Mouse (Mus musculus): ENCODE results near the gene Ndufs1. TPM values are rescaled to one million over a fixed set of nuclear protein-coding genes. Genes with fewer than 3 reads are reported as not detected.
"Not testable (repeated sequence)": the region's sequence is repeated elsewhere in the genome, so short reads cannot be mapped to it uniquely, and the experiment has no call there.

Ndufs1 gene
- polyA plus RNA-seq, 1 experiment: 12.6 TPM

DNA sequence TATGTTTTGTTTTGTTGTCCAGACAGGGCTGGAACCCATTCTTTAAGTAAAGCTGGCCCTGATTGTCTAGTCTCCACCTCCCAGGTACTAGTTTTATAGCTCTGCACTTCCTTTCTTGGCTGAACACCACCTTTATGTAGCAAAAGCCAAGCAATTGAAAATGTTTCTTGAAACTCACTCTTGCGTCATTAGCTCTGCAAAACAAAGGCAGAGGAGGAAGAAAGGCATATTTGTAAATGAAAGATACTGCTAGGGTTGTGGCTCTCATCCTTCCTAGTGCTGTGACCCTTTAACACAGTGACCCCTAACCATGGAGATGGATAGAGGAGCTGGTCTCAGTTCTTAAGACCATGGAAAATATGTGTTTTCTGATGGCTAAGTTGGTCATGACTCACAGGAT, 25.0 kb upstream of the Ndufs1 start:
- Histone ChIP-seq H3K36me3 (ENCODE audit: control insufficient read depth, insufficient read depth, low read length) (no peaks in the 10 kb centered on the region), H3K4me1 (ENCODE audit: control insufficient read depth, insufficient read depth, insufficient read length) (no peaks in the 10 kb centered on the region), H3K4me3 (ENCODE audit: extremely low read depth, insufficient read depth, insufficient read length) (no peak overlapping the region), H3K27ac (ENCODE audit: insufficient read depth, low read length) (no peak overlapping the region), H3K27me3 (ENCODE audit: control insufficient read depth, insufficient read depth, low read length) (no peaks in the 10 kb centered on the region)
- WGBS: 92% methylated on average over 1 of the region's 1 CpGs
- DNase-seq (ENCODE audit: low read depth in 1 of 2, low spot score in 2 of 2): no peak
- TF ChIP-seq POLR2A (IDR thresholded peaks at IDR 0.05; ENCODE audit: low read depth, low read length): no peak
- TF ChIP-seq CTCF (IDR thresholded peaks at IDR 0.05; ENCODE audit: extremely low read depth, insufficient read depth, insufficient read length, insufficient replicate concordance): no peak

DNA sequence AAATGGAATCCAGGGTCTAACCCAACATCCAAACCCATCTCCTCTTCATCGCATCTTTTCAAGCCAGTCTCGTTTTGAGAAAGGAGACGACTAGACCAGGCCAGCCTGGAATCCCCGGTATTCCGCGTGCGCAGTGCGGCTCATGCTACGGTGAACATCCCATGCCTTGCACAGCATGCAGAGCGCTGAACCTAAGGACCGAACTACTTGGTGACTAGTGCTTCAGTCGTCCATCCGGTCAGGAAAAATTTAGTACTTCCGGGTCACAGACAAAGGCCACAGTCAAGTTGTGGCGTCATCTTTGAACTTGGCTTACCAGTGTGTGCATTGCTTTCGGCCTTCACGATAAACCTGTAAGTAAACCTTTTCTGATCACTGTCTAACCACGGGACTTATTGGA, 23.7 kb upstream of the Ndufs1 start:
- Histone ChIP-seq H3K27ac (ENCODE audit: insufficient read depth, low read length) (no peak overlapping the region), H3K27me3 (ENCODE audit: control insufficient read depth, insufficient read depth, low read length) (no peaks in the 10 kb centered on the region), H3K4me1 (ENCODE audit: control insufficient read depth, insufficient read depth, insufficient read length) (no peaks in the 10 kb centered on the region), H3K36me3 (ENCODE audit: control insufficient read depth, insufficient read depth, low read length) (no peaks in the 10 kb centered on the region), H3K4me3 (ENCODE audit: extremely low read depth, insufficient read depth, insufficient read length) (no peak overlapping the region)
- no peak for DNase-seq (ENCODE audit: low read depth in 1 of 2, low spot score in 2 of 2)
- 94% methylated on average over 18 of the region's 18 CpGs for WGBS
- TF ChIP-seq CTCF (IDR thresholded peaks at IDR 0.05; ENCODE audit: extremely low read depth, insufficient read depth, insufficient read length, insufficient replicate concordance) (no peak), POLR2A (IDR thresholded peaks at IDR 0.05; ENCODE audit: low read depth, low read length) (no peak)

DNA sequence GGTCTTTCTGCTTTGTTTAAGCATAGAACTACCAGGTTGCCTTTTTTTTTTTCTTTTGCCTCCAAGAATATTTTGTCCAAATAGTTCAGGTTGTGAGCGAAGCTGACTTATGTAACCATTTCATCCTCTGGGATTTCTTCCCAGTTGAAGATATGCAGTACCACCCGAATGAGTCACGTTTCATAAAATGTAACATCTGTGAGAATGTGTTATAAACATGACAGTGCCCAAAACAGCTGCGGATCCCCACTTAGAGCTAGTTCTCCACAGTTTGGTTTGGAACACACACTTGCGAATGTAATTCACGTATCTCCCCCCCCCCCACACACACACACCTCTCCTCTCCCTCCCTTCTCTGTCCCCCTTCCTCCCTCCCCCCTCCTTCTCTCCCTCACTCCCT, 22.8 kb upstream of the Ndufs1 start:
- WGBS: 91% methylated on average over 6 of the region's 6 CpGs

DNA sequence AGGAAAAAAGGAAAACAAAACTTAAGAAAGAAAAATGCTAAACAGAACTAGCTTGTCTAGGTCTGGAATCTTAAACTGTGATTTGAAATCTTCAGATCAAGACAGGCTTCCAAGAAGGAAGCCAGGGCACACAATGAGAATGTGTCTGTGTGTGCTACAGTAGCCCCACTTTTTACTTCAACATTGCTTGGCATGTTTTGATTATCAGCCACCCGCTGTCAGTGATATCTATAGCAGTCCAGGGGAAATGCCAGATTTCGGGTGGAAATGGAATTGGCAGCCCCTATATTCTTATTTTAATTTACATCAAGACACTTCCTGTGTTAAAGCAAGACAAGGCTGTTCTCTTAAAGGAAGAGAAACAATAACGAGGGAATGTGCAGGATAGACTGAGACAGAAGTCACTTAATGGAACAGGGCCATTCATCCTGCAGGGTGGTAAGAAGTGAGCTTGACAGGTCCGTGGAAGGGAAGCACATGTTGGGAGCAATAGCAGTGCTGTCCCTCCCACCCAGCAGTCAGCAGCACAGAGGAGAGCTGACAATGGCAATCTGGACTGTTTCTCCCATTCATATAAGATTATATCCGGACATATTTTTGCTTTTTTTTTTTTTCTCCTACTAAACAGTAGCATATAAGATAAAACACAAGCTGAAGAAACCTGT, 19.3 kb upstream of the Ndufs1 start:
- H3K27me3 ChIP-seq (ENCODE audit: control insufficient read depth, insufficient read depth, low read length): no peaks in the 10 kb centered on the region
- TF ChIP-seq POLR2A (IDR thresholded peaks at IDR 0.05; ENCODE audit: low read depth, low read length) (no peak), CTCF (IDR thresholded peaks at IDR 0.05; ENCODE audit: extremely low read depth, insufficient read depth, insufficient read length, insufficient replicate concordance) (no peak)
- H3K4me3 ChIP-seq (ENCODE audit: extremely low read depth, insufficient read depth, insufficient read length): no peak overlapping the region
- no peak overlapping the region for H3K27ac ChIP-seq (ENCODE audit: insufficient read depth, low read length)
- WGBS: 47% methylated on average over 5 of the region's 5 CpGs
- DNase-seq (ENCODE audit: low read depth in 1 of 2, low spot score in 2 of 2): no peak
- H3K4me1 ChIP-seq (ENCODE audit: control insufficient read depth, insufficient read depth, insufficient read length): no peaks in the 10 kb centered on the region
- no peaks in the 10 kb centered on the region for H3K36me3 ChIP-seq (ENCODE audit: control insufficient read depth, insufficient read depth, low read length)

More for the DNA sequence above, 22.8 kb upstream of the Ndufs1 start:
- Histone ChIP-seq H3K4me3 (ENCODE audit: extremely low read depth, insufficient read depth, insufficient read length) (no peak overlapping the region), H3K4me1 (ENCODE audit: control insufficient read depth, insufficient read depth, insufficient read length) (no peaks in the 10 kb centered on the region), H3K27me3 (ENCODE audit: control insufficient read depth, insufficient read depth, low read length) (no peaks in the 10 kb centered on the region), H3K27ac (ENCODE audit: insufficient read depth, low read length) (no peak overlapping the region), H3K36me3 (ENCODE audit: control insufficient read depth, insufficient read depth, low read length) (no peaks in the 10 kb centered on the region)
- no peak for DNase-seq (ENCODE audit: low read depth in 1 of 2, low spot score in 2 of 2)
- no peak for TF ChIP-seq CTCF (IDR thresholded peaks at IDR 0.05; ENCODE audit: extremely low read depth, insufficient read depth, insufficient read length, insufficient replicate concordance)
- no peak for TF ChIP-seq POLR2A (IDR thresholded peaks at IDR 0.05; ENCODE audit: low read depth, low read length)

DNA sequence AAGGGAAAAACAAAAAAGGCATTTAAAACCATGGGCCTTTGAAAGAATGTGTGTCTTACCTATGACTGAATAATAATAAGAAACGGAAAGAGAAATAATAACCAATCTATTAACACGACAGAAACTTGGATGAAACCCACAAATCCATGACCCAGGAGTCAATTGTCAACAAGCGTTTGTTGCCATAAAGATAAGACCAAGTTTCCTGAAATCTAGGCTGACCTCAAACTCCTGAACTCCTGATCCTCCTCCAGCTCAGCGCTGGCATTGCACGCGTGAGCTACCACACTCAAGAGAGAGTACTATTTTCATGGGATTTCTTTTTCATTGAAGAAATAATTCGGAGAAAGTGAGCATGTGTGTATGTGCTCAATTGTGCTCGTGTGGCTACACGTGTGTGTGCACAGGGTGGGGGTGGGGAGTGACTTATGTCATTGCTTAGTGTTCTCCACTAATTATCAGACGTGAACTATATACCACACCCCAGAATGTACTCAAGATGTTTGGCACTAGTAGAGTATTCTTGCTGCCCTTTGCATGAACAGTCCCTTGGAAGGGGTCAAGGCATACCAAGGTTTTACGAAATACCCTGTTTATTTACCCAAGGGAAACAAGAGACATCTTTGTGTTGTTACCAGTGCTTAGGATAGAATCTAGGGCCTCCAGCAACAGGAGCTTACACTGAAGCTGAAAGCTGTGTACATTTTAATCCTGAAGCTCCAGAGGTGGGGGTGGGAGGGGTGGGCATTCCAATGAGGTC, 15.9 kb upstream of the Ndufs1 start:
- H3K27me3 ChIP-seq (ENCODE audit: control insufficient read depth, insufficient read depth, low read length): no peaks in the 10 kb centered on the region
- H3K4me3 ChIP-seq (ENCODE audit: extremely low read depth, insufficient read depth, insufficient read length): no peak overlapping the region
- DNase-seq (ENCODE audit: low read depth in 1 of 2, low spot score in 2 of 2): no peak
- WGBS: 86% methylated on average over 11 of the region's 11 CpGs
- no peak for TF ChIP-seq POLR2A (IDR thresholded peaks at IDR 0.05; ENCODE audit: low read depth, low read length)
- no peaks in the 10 kb centered on the region for H3K36me3 ChIP-seq (ENCODE audit: control insufficient read depth, insufficient read depth, low read length)
- H3K4me1 ChIP-seq (ENCODE audit: control insufficient read depth, insufficient read depth, insufficient read length): no peaks in the 10 kb centered on the region
- no peak overlapping the region for H3K27ac ChIP-seq (ENCODE audit: insufficient read depth, low read length)

DNA sequence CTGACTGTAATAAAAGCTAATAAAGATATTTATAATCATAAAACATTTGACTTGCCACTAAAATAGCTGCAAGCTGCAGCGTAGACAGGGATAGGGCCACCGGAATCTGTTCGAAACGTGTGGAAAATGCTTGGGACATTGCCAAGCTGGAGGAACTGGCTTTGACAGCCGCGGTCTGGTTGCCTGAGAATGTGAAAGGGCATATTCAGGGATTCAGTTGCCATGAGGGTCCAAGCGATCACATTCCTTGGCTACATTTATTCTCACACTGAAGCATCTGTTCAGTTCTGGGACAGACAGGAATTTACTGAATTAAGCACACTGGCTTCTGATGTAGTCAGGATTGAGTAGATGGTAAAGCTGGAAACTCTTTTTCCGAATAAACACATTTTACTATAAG, 14.2 kb upstream of the Ndufs1 start:
- Histone ChIP-seq H3K4me1 (ENCODE audit: control insufficient read depth, insufficient read depth, insufficient read length) (no peaks in the 10 kb centered on the region), H3K27ac (ENCODE audit: insufficient read depth, low read length) (no peak overlapping the region), H3K36me3 (ENCODE audit: control insufficient read depth, insufficient read depth, low read length) (no peaks in the 10 kb centered on the region), H3K4me3 (ENCODE audit: extremely low read depth, insufficient read depth, insufficient read length) (no peak overlapping the region), H3K27me3 (ENCODE audit: control insufficient read depth, insufficient read depth, low read length) (no peaks in the 10 kb centered on the region)
- DNase-seq (ENCODE audit: low read depth in 1 of 2, low spot score in 2 of 2): no peak
- 89% methylated on average over 8 of the region's 8 CpGs for WGBS
- TF ChIP-seq POLR2A (IDR thresholded peaks at IDR 0.05; ENCODE audit: low read depth, low read length) (no peak), CTCF (IDR thresholded peaks at IDR 0.05; ENCODE audit: extremely low read depth, insufficient read depth, insufficient read length, insufficient replicate concordance) (no peak)

DNA sequence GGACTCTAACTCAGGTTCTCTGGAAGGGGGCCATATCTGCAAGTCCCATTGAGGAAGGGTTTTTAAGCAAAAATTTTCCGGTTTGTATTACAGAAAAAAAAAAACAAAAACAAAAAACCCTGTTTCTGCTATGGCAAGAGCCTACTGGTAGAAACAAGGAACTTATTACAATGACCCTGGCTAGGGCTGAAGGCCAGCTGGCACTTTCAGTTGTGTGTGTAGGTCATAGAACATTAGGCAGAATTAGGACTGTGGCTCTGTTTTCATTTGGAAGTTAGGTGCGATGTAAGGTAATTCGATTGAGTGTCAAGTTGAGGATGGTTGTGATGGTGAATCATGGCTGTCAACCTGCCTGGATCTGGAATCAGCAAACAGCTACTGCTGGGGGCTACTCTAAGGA, 11.9 kb upstream of the Ndufs1 start:
- no peak overlapping the region for H3K4me3 ChIP-seq (ENCODE audit: extremely low read depth, insufficient read depth, insufficient read length)
- TF ChIP-seq CTCF (IDR thresholded peaks at IDR 0.05; ENCODE audit: extremely low read depth, insufficient read depth, insufficient read length, insufficient replicate concordance): no peak
- no peak for TF ChIP-seq POLR2A (IDR thresholded peaks at IDR 0.05; ENCODE audit: low read depth, low read length)
- H3K4me1 ChIP-seq (ENCODE audit: control insufficient read depth, insufficient read depth, insufficient read length): no peaks in the 10 kb centered on the region
- 85% methylated on average over 3 of the region's 3 CpGs for WGBS
- H3K27ac ChIP-seq (ENCODE audit: insufficient read depth, low read length): no peak overlapping the region
- DNase-seq (ENCODE audit: low read depth in 1 of 2, low spot score in 2 of 2): no peak
- H3K27me3 ChIP-seq (ENCODE audit: control insufficient read depth, insufficient read depth, low read length): no peaks in the 10 kb centered on the region
- no peaks in the 10 kb centered on the region for H3K36me3 ChIP-seq (ENCODE audit: control insufficient read depth, insufficient read depth, low read length)

DNA sequence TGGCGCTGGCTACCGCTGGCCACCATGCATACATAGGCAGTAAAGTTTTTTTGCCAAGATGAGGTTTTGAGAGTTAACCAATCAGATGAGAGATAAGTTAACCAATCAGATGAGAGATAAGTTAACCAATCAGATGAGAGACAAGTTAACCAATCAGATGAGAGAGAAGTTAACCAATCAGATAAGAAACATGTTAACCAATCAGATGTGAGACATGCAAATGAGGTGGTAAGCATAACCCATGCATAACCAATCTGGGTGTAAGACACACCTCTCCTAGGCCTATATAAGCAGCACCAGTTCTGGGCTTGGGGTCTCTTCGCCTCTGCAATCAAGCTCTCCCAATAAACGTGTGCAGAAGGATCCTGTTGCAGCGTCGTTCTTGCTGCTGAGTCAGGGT, 8.8 kb upstream of the Ndufs1 start:
- not testable (repeated sequence) for DNase-seq (ENCODE audit: low read depth in 1 of 2, low spot score in 2 of 2); H3K4me3 ChIP-seq (ENCODE audit: extremely low read depth, insufficient read depth, insufficient read length); H3K36me3 ChIP-seq (ENCODE audit: control insufficient read depth, insufficient read depth, low read length); H3K27me3 ChIP-seq (ENCODE audit: control insufficient read depth, insufficient read depth, low read length); H3K27ac ChIP-seq (ENCODE audit: insufficient read depth, low read length); H3K4me1 ChIP-seq (ENCODE audit: control insufficient read depth, insufficient read depth, insufficient read length)
- 91% methylated on average over 6 of the region's 6 CpGs for WGBS

Measured in spleen, adult 2 months (tissue).